Mouse (Mus musculus): ENCODE data around the gene Got1.

GRCm38 (mm10) chr19:43530197-43530770, 5.9 kb upstream of the Got1 start:
- TF ChIP-seq CTCF (IDR thresholded peaks at IDR 0.05) (peak; percentile 82), EP300 (IDR thresholded peaks at IDR 0.05) (no peak)

Measured in lung, postnatal 0 days (tissue).